Mouse (Mus musculus): Measurements from ENCODE around the gene Camkk2. TPM values are rescaled to one million over a fixed set of nuclear protein-coding genes. Genes with fewer than 3 reads are reported as not detected.

Camkk2 gene
- 10.3 TPM for polyA plus RNA-seq (2014; fragmentation: Illumina TruSeq; extraction: RNeasy Lipid Tissue Mini Kit (QIAGEN cat#74804); ENCODE audit: insufficient read depth, low read depth, low replicate concordance)

GRCm38 (mm10) chr5:122779277-122779834, at the start of gene Camkk2:
Gene Camkk2 (minus strand): TSS chr5:122779409.

DNA sequence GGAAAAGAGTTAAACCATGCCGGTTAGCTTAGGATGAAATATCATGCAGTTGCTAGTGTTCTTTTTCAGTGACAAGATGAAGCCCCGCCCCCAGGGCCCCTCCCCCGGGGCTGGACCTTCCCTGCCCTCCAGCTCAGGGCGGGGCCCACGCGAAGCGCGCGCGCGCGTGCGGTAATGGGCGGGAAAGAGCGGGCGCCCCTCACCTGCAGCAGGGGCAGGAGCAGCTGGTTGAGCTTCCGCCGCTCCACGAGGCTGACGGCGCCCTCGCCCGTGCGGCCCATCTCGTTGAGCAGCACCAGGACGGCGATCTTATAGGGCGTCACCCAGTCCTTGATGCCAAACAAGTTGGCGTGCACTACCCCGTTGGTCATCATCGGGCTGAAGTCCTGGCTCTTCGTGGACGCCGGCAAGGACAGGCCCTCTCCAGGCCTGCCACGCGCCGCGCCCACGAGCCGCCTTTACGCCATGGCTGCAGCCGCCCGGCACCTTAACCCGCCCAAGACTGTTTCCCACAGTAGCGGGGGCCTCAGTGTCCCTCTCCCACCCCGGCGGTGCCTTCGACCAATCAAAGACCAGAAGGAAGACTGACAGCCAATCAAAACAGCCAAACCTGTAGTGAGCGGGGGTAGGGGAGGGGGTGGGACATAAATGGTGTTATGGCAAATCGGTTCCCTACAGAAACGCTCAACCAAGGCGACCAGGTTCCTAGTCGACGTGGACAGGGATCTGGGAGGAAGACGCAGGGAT, 41.7 kb upstream of the Camkk2 start, which contains the start of gene Anapc5:
Anapc5 (minus strand) TSS at position 563 of the 747 bp plus-strand sequence.

DNA sequence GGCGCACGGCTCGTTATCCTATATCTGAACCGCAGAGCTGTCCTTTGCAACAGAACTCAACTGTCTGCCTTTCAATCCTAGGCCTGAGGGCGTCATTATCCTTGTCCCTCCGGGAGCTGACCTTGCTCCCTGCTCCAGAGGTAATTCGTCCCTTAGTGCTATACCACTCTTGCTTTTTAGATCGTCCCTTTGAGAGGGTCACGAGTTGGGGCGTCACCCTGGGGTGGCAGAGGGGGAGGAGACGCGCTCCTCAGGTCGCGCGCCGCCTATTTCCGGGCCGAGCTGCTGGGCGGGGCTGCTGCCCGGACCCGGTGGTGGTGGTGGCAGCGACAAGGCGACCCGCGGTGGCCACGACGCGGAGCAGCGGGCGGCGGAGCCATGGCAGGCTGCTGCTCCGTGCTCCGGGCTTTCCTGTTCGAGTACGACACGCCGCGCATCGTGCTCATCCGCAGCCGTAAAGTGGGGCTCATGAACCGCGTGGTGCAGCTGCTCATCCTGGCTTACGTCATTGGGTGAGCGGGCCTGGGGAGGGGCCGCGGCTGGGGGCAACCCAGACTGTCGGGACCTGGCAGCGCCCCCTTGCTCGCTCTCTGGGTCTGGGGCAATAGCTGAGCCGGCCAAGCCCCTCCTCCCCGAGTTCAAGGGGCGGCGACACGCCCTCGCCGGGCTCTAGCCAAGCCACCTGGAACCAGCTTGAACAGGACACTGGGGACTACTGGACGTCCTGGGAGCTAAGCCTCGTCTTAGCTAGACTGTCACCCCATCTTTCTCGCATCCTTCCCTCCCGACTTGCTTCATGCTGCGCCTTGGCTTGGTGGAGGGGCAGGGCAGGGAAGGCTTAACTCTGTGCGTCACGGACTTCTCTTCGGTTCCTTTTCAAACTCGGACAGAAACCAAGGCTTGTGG, 71.7 kb downstream of the Camkk2 start, which contains the start of gene P2rx4:
P2rx4 (plus strand) TSS at position 269 of the 906 bp plus-strand sequence.

Other genes with a start within 250 kb of the Camkk2 start
- 12.6 TPM for gene Ift81, start 164.9 kb downstream of the Camkk2 start, polyA plus RNA-seq (2014; fragmentation: Illumina TruSeq; extraction: RNeasy Lipid Tissue Mini Kit (QIAGEN cat#74804); ENCODE audit: insufficient read depth, low read depth, low replicate concordance)
- gene P2rx7, start 135.5 kb downstream of the Camkk2 start, polyA plus RNA-seq (2014; fragmentation: Illumina TruSeq; extraction: RNeasy Lipid Tissue Mini Kit (QIAGEN cat#74804); ENCODE audit: insufficient read depth, low read depth, low replicate concordance), result 10.0 TPM
- gene P2rx4, start 71.9 kb downstream of the Camkk2 start, polyA plus RNA-seq (2014; fragmentation: Illumina TruSeq; extraction: RNeasy Lipid Tissue Mini Kit (QIAGEN cat#74804); ENCODE audit: insufficient read depth, low read depth, low replicate concordance), result 55.3 TPM
- gene Anapc5, start 41.9 kb upstream of the Camkk2 start, polyA plus RNA-seq (2014; fragmentation: Illumina TruSeq; extraction: RNeasy Lipid Tissue Mini Kit (QIAGEN cat#74804); ENCODE audit: insufficient read depth, low read depth, low replicate concordance), result 134 TPM
- 9.6 TPM for gene Rnf34, start 70.6 kb upstream of the Camkk2 start, polyA plus RNA-seq (2014; fragmentation: Illumina TruSeq; extraction: RNeasy Lipid Tissue Mini Kit (QIAGEN cat#74804); ENCODE audit: insufficient read depth, low read depth, low replicate concordance)
- 7.5 TPM for gene Kdm2b, start 210.4 kb upstream of the Camkk2 start, polyA plus RNA-seq (2014; fragmentation: Illumina TruSeq; extraction: RNeasy Lipid Tissue Mini Kit (QIAGEN cat#74804); ENCODE audit: insufficient read depth, low read depth, low replicate concordance)
- gene Orai1, start 235.7 kb upstream of the Camkk2 start, polyA plus RNA-seq (2014; fragmentation: Illumina TruSeq; extraction: RNeasy Lipid Tissue Mini Kit (QIAGEN cat#74804); ENCODE audit: insufficient read depth, low read depth, low replicate concordance), result 24.5 TPM

Measured in lung, adult 10 weeks (tissue).